Mouse (Mus musculus) forebrain, postnatal 0 days (tissue): ENCODE measurements at regions not wholly inside any gene's neighbourhood (a gene's known extent, or its start where the extent isn't known, plus 50 kb on each side); places are given as distances from the start of the nearest gene placed in this dataset.

Source experiments
- ATAC-seq: fragments of 200-750 bp; cut with Nextera tagmentation; 2 replicates; pipeline ENCODE4 v1.8.0; 2017; ENCODE audit warnings: mild to moderate bottlenecking, moderate library complexity
- DNase-seq: peaks from one replicate; pipeline ENCODE4 v3.0.0-alpha.2; 2015
- H3K27ac ChIP-seq: fragments of 300-500 bp; sonication (generic); 2 replicates; pipeline ENCODE4 v1.5.1; 2014; ENCODE audit warnings: low read depth, mild to moderate bottlenecking, antibody characterized with exemption, low read length, moderate library complexity, mixed read lengths
- H3K27me3 ChIP-seq: fragments of 300-500 bp; sonication (generic); 2 replicates; pipeline ENCODE4 v1.6.1; 2014; ENCODE audit warnings: mild to moderate bottlenecking, low read length, mixed read lengths; ENCODE audit not compliant: insufficient read depth
- H3K36me3 ChIP-seq: fragments of 300-500 bp; sonication (generic); 2 replicates; pipeline ENCODE4 v1.6.1; 2014; ENCODE audit warnings: mild to moderate bottlenecking, moderate library complexity; ENCODE audit not compliant: insufficient read depth
- H3K4me1 ChIP-seq: fragments of 300-500 bp; sonication (generic); 2 replicates; pipeline ENCODE4 v1.6.1; 2014; ENCODE audit warnings: antibody characterized with exemption; ENCODE audit not compliant: insufficient read depth
- H3K4me2 ChIP-seq: fragments of 300-500 bp; sonication (generic); 2 replicates; pipeline ENCODE4 v1.6.1; 2014; ENCODE audit warnings: low read depth, mild to moderate bottlenecking, moderate library complexity
- H3K4me3 ChIP-seq: fragments of 300-500 bp; sonication (generic); 2 replicates; pipeline ENCODE4 v1.5.1; 2014; ENCODE audit warnings: low read depth, low read length, mixed read lengths
- H3K9ac ChIP-seq: fragments of 300-500 bp; sonication (generic); 2 replicates; pipeline ENCODE4 v1.6.1; 2014; ENCODE audit warnings: mild to moderate bottlenecking
- H3K9me3 ChIP-seq: fragments of 300-500 bp; sonication (generic); 2 replicates; pipeline ENCODE4 v1.6.1; 2016; ENCODE audit warnings: low read length
- CTCF ChIP-seq: sonication (generic); IDR thresholded peaks from 2 replicates; pipeline ENCODE4 v1.5.1; 2016; ENCODE audit warnings: antibody characterized with exemption, control low read depth, low read depth
- WGBS: fragments of 180-500 bp; shearing (Covaris S2); extraction: QIAGEN DNeasy Blood & Tissue Kit; methylation state at CpG from one replicate; pipeline ENCODE4 v1.1.7; 2014; 5-methylcytosine and 5-hydroxymethylcytosine counted together

- DNase-seq = no peak
- Histone ChIP-seq H3K27me3 (no peaks in the 10 kb centered on the region), H3K4me2 (no peak overlapping the region), H3K4me3 (no peak overlapping the region), H3K4me1 (no peaks in the 10 kb centered on the region), H3K36me3 (no peaks in the 10 kb centered on the region), H3K9me3 (no peaks in the 10 kb centered on the region), H3K27ac (no peak overlapping the region), H3K9ac (no peak overlapping the region)
- WGBS = 63% methylated on average over 3 of the region's 3 CpGs
- no peak for ATAC-seq
- TF ChIP-seq CTCF = no peak
Measured at GRCm38 (mm10) chr7:135817868-135818267, 101.7 kb upstream of the Mki67 start.

- Histone ChIP-seq H3K27ac (no peak overlapping the region), H3K4me2 (no peak overlapping the region), H3K36me3 (no peaks in the 10 kb centered on the region), H3K4me1 (no peaks in the 10 kb centered on the region), H3K27me3 (no peaks in the 10 kb centered on the region), H3K4me3 (no peak overlapping the region), H3K9ac (no peak overlapping the region), H3K9me3 (no peaks in the 10 kb centered on the region)
- no peak for TF ChIP-seq CTCF
- ATAC-seq = no peak
- DNase-seq = no peak
- WGBS = 87% methylated on average over 3 of the region's 3 CpGs
Measured at GRCm38 (mm10) chr7:135818298-135818697, 102.1 kb upstream of the Mki67 start.

GRCm38 (mm10) chr7:135823884-135824750 is 108.0 kb upstream of the Mki67 start:
- Histone ChIP-seq H3K9me3 (no peaks in the 10 kb centered on the region), H3K4me2 (no peak overlapping the region), H3K4me3 (no peak overlapping the region), H3K4me1 (no peaks in the 10 kb centered on the region), H3K9ac (no peak overlapping the region), H3K27ac (no peak overlapping the region), H3K27me3 (no peaks in the 10 kb centered on the region), H3K36me3 (no peaks in the 10 kb centered on the region)
- no peak for ATAC-seq
- no peak for TF ChIP-seq CTCF
- WGBS = 72% methylated on average over 6 of the region's 6 CpGs
- DNase-seq = no peak

GRCm38 (mm10) chr7:135829246-135829645 is 113.1 kb upstream of the Mki67 start:
- DNase-seq (no peak), ATAC-seq (no peak)
- no peak for TF ChIP-seq CTCF
- Histone ChIP-seq H3K4me1 (no peaks in the 10 kb centered on the region), H3K27me3 (no peaks in the 10 kb centered on the region), H3K27ac (no peak overlapping the region), H3K4me3 (no peak overlapping the region), H3K36me3 (no peaks in the 10 kb centered on the region), H3K9me3 (no peaks in the 10 kb centered on the region), H3K9ac (no peak overlapping the region), H3K4me2 (no peak overlapping the region)
- WGBS = 42% methylated on average over 2 of the region's 2 CpGs

GRCm38 (mm10) chr7:135833425-135833824 is 117.3 kb upstream of the Mki67 start:
- H3K4me2 ChIP-seq = no peak overlapping the region
- H3K4me3 ChIP-seq = no peak overlapping the region
- H3K36me3 ChIP-seq = no peaks in the 10 kb centered on the region
- 34% methylated on average over 9 of the region's 9 CpGs for WGBS
- no peak overlapping the region for H3K27ac ChIP-seq
- no peaks in the 10 kb centered on the region for H3K4me1 ChIP-seq
- H3K9me3 ChIP-seq = no peaks in the 10 kb centered on the region
- no peaks in the 10 kb centered on the region for H3K27me3 ChIP-seq
- ATAC-seq (no peak), DNase-seq (peak; percentile 55)
- peak; percentile 28; the same call in 1 of the 2 replicates for TF ChIP-seq CTCF
- H3K9ac ChIP-seq = no peak overlapping the region

GRCm38 (mm10) chr7:135836808-135837733 is 120.9 kb upstream of the Mki67 start:
- Histone ChIP-seq H3K4me2 (no peak overlapping the region), H3K4me1 (no peaks in the 10 kb centered on the region), H3K9me3 (no peaks in the 10 kb centered on the region), H3K36me3 (no peaks in the 10 kb centered on the region), H3K27me3 (peaks cover 6% of the 10 kb centered on the region), H3K27ac (no peak overlapping the region), H3K4me3 (no peak overlapping the region), H3K9ac (no peak overlapping the region)
- ATAC-seq (peak; percentile 81), DNase-seq (peak; percentile 93)
- TF ChIP-seq CTCF = peak; percentile 88
- 39% methylated on average over 12 of the region's 12 CpGs for WGBS

- H3K9me3 ChIP-seq = no peaks in the 10 kb centered on the region
- peaks cover 4% of the 10 kb centered on the region; the same call in 1 of the 2 replicates for H3K27me3 ChIP-seq
- H3K36me3 ChIP-seq = no peaks in the 10 kb centered on the region
- no peak overlapping the region for H3K4me3 ChIP-seq
- no peak for TF ChIP-seq CTCF
- no peak overlapping the region for H3K27ac ChIP-seq
- ATAC-seq (no peak), DNase-seq (no peak)
- no peak overlapping the region for H3K9ac ChIP-seq
- H3K4me2 ChIP-seq = no peak overlapping the region
- 49% methylated on average over 5 of the region's 5 CpGs for WGBS
- no peaks in the 10 kb centered on the region for H3K4me1 ChIP-seq
Measured at GRCm38 (mm10) chr7:135844018-135844417, 127.9 kb upstream of the Mki67 start.
